9 mouse cellular contexts compared by ENCODE assay signal in the genomic region with DNA sequence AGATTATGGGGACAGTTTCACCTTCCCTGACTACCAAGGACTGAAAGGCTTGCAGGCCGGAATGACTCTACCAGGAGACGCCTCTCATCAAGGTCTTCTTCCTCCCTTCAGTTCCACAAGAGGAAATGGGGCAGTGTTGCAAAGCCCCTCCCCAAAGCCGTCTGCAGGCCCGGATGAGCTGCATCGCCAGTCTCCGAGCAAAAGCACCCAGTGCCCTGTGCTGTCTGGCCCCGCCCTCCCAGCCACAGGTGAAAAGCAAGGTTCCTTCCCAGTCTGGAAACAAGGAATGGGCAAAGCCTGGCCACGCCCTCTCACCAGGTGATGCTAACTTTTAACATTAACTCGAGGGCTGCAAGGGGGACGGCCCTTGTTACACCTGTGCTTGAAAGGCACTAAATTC. TPM values are rescaled to one million over a fixed set of nuclear protein-coding genes. Genes with fewer than 3 reads are reported as not detected.
DNase-seq lines count a peak whose midpoint lies in the region; ATAC-seq lines count a peak whose summit lies in the region.
"Had no signal": no experiment of that assay in that cellular context is flagged by ENCODE, and none has a peak within 500 bp of the region (broad histone marks: within the 10 kb centered on the region; RNA-seq: fewer than 3 reads in every experiment).

No protein-coding gene starts in this region.

- H3K27me3 ChIP-seq in kidney, embryonic 16.5 days (ENCODE audit: insufficient read depth, low read length), result no peaks in the 10 kb centered on the region
- H3K27me3 ChIP-seq in megakaryocyte, embryonic 14.5 days (replicated peaks), result no peaks in the 10 kb centered on the region

- H3K27ac ChIP-seq in kidney, embryonic 16.5 days (ENCODE audit: low read length), result peak overlapping the region; percentile 87

- ATAC-seq in kidney, embryonic 16.5 days (ENCODE audit: low FRiP score, low TSS enrichment), result peak; percentile 72; the same call in 1 of the 2 replicates

- H3K36me3 ChIP-seq in kidney, embryonic 16.5 days (ENCODE audit: insufficient read depth, low read length), result peaks cover 28% of the 10 kb centered on the region
- H3K36me3 ChIP-seq in megakaryocyte, embryonic 14.5 days (replicated peaks; ENCODE audit: low read length), result peaks cover 89% of the 10 kb centered on the region

- no peak overlapping the region for H3K9ac ChIP-seq in kidney, embryonic 16.5 days (replicated peaks; ENCODE audit: low read length)

- peak overlapping the region; percentile 23; the same call in 1 of the 2 replicates for H3K4me2 ChIP-seq in kidney, embryonic 16.5 days (replicated peaks; ENCODE audit: low read depth, low read length)

- 37% methylated on average over 10 of the region's 10 CpGs for WGBS in kidney, embryonic 16.5 days

- DNase-seq in adrenal gland, postnatal 14 days, result peak; percentile 55
- no peak for DNase-seq in adrenal gland, postnatal 4 days (ENCODE audit: low spot score in 2 of 2)
- DNase-seq in T-cell, adult 2 months (ENCODE audit: low spot score), result peak; percentile 23
- DNase-seq in left cerebral cortex, adult 8-10 months (ENCODE audit: low spot score in 2 of 2), result no peak
- DNase-seq in right cerebral cortex, postnatal 4 days, result no peak
- DNase-seq in right cerebral cortex, adult 18-20 months, result no peak
- DNase-seq: gastrocnemius, postnatal 36 days had no signal

- no peaks in the 10 kb centered on the region for H3K9me3 ChIP-seq in kidney, embryonic 16.5 days (ENCODE audit: low read length)
- no peaks in the 10 kb centered on the region for H3K9me3 ChIP-seq in megakaryocyte, embryonic 14.5 days

- H3K4me1 ChIP-seq in kidney, embryonic 16.5 days (ENCODE audit: insufficient read depth, low read length), result peaks cover 25% of the 10 kb centered on the region
- H3K4me1 ChIP-seq in megakaryocyte, embryonic 14.5 days, result peaks cover 62% of the 10 kb centered on the region

- no peak overlapping the region for H3K4me3 ChIP-seq in kidney, embryonic 16.5 days (ENCODE audit: low read length)
- H3K4me3 ChIP-seq in megakaryocyte, embryonic 14.5 days (replicated peaks), result peak overlapping the region; percentile 64

RNA-seq across cellular contexts. Expression of gene Slc39a11, which starts 16.8 kb away (rescaled TPM):
- 13.7 and 17.5 TPM in 2 replicates for total RNA-seq in adrenal gland, postnatal 14 days (2021)
- total RNA-seq in adrenal gland, postnatal 4 days (2021), result 10 to 100 TPM; 23.9 to 26.0 TPM
- 23.5 and 25.4 TPM in 2 replicates for polyA plus RNA-seq in kidney, embryonic 16.5 days (2015; fragmentation: Nextera tagmentation; extraction: Ambion mirVana)
- polyA plus RNA-seq in megakaryocyte, embryonic 14.5 days (2012; ENCODE audit: insufficient read depth, low replicate concordance), result 20.6 and 67.1 TPM in 2 replicates
- 10 to 100 TPM; 14.6 to 16.7 (median 16.2) TPM for total RNA-seq in left cerebral cortex, adult 8-10 months (2022)

RNA-seq across cellular contexts. Expression of gene Fam104a, which starts 17.3 kb away (rescaled TPM):
- 25.7 and 28.5 TPM in 2 replicates for total RNA-seq in adrenal gland, postnatal 14 days (2021)
- total RNA-seq in adrenal gland, postnatal 4 days (2021), result 10 to 100 TPM; 32.5 to 33.5 TPM
- polyA plus RNA-seq in kidney, embryonic 16.5 days (2015; fragmentation: Nextera tagmentation; extraction: Ambion mirVana), result 43.8 and 45.7 TPM in 2 replicates
- polyA plus RNA-seq in megakaryocyte, embryonic 14.5 days (2012; ENCODE audit: insufficient read depth, low replicate concordance), result 129 and 266 TPM in 2 replicates
- 10 to 100 TPM; 27.9 to 31.5 (median 29.3) TPM for total RNA-seq in left cerebral cortex, adult 8-10 months (2022)

RNA-seq across cellular contexts. Expression of gene D11Wsu47e, which starts 17.6 kb away (rescaled TPM):
- total RNA-seq in adrenal gland, postnatal 14 days (2021), result 15.9 and 18.2 TPM in 2 replicates
- 10 to 100 TPM; 24.7 to 25.9 TPM for total RNA-seq in adrenal gland, postnatal 4 days (2021)
- polyA plus RNA-seq in kidney, embryonic 16.5 days (2015; fragmentation: Nextera tagmentation; extraction: Ambion mirVana), result 23.7 and 27.6 TPM in 2 replicates
- polyA plus RNA-seq in megakaryocyte, embryonic 14.5 days (2012; ENCODE audit: insufficient read depth, low replicate concordance), result 5.2 TPM in 1 of 2 replicates, not detected in the other
- total RNA-seq in left cerebral cortex, adult 8-10 months (2022), result 10 to 100 TPM; 11.4 to 15.4 (median 12.8) TPM

RNA-seq across cellular contexts. Expression of gene Cog1, which starts 17.7 kb away (rescaled TPM):
- total RNA-seq in adrenal gland, postnatal 14 days (2021), result 30.8 and 31.9 TPM in 2 replicates
- 10 to 100 TPM; 34.9 to 41.8 TPM for total RNA-seq in adrenal gland, postnatal 4 days (2021)
- 25.1 and 28.2 TPM in 2 replicates for polyA plus RNA-seq in kidney, embryonic 16.5 days (2015; fragmentation: Nextera tagmentation; extraction: Ambion mirVana)
- polyA plus RNA-seq in megakaryocyte, embryonic 14.5 days (2012; ENCODE audit: insufficient read depth, low replicate concordance), result 28.4 and 32.8 TPM in 2 replicates
- 10 to 100 TPM; 42.7 to 51.9 (median 47.0) TPM for total RNA-seq in left cerebral cortex, adult 8-10 months (2022)

RNA-seq across cellular contexts. Expression of gene Cpsf4l, which starts 43.2 kb away (rescaled TPM):
- 1.5 and 2.5 TPM in 2 replicates for total RNA-seq in adrenal gland, postnatal 14 days (2021)
- under 1 TPM; 0.62 to 0.68 TPM for total RNA-seq in adrenal gland, postnatal 4 days (2021)
- polyA plus RNA-seq in kidney, embryonic 16.5 days (2015; fragmentation: Nextera tagmentation; extraction: Ambion mirVana), result 1.3 and 1.4 TPM in 2 replicates
- not detected in 2 replicates for polyA plus RNA-seq in megakaryocyte, embryonic 14.5 days (2012; ENCODE audit: insufficient read depth, low replicate concordance)
- under 1 TPM in 2 of 4 experiments, not detected in 2; 0.35 to 0.76 TPM for total RNA-seq in left cerebral cortex, adult 8-10 months (2022)
- total RNA-seq: gastrocnemius, postnatal 36 days had no signal

Comparison
In these comparisons a context has a peak if more than half of its experiments do, and no peak if none do; other contexts are left out.
1. DNase-seq: peak in adrenal gland, postnatal 14 days (single experiment) and T-cell, adult 2 months (single experiment); none in adrenal gland, postnatal 4 days (0 of 2), left cerebral cortex, adult 8-10 months (0 of 2), right cerebral cortex, postnatal 4 days (single experiment) and right cerebral cortex, adult 18-20 months (single experiment).